ENCODE assay signal across 8 mouse cellular contexts in the genomic region with DNA sequence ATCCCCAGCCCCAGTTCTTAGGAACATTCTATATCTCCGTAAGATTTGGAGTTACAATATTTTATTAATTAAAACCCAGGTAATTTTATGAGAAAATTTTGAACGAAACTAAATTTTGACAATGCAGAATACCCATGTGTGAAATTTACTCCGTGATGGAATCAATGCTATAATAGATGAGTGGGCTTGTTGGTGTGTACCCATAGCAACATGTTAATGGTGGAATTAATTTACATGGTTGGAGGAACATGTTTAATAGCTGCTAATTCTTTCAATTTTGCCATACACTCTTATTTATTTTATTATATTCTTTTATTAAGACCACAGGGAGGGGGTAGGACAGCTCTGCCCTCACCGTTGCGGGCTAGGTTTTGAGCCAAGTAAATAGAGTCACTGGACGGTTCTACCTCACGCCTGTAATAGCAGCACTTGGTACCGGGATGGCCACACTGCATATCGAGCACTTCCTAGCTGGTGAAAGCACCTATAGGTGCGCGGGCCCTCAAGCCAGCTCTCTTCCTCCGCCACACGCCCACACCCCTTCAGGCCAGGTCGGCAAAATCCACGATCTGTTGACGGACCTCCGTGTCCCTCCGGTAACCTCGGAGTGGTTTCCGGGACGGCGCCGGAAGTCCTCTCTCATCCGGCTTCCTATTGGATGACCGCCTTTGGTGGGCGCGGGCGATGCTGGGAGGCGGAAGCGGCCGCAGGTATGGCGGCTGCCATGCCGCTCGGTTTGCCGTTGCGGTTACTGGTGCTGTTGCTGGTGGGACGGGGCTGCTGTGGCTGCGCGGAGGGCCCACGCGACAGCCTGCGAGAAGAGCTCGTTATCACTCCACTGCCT. TPM values are rescaled to one million over a fixed set of nuclear protein-coding genes. Genes with fewer than 3 reads are reported as not detected.
DNase-seq lines count a peak whose midpoint lies in the region; ATAC-seq lines count a peak whose summit lies in the region.

TSS of gene Pigt (plus strand) at position 674 of the 844 bp plus-strand sequence.

- H3K27me3 ChIP-seq in hindbrain, embryonic 14.5 days (ENCODE audit: control insufficient read depth, insufficient read depth, low read length), result no peaks in the 10 kb centered on the region

- H3K4me2 ChIP-seq in hindbrain, embryonic 14.5 days (replicated peaks), result peak within 1 kb of the TSS; percentile 97

- 4% methylated on average over 43 of the region's 43 CpGs for WGBS in hindbrain, embryonic 14.5 days

- peak within 1 kb of the TSS; percentile 83 for H3K4me3 ChIP-seq in hindbrain, embryonic 14.5 days (replicated peaks; ENCODE audit: low read length)

- peak within 1 kb of the TSS; percentile 82 for H3K27ac ChIP-seq in hindbrain, embryonic 14.5 days

- peak; percentile 85 for DNase-seq in T-cell, adult 2 months (ENCODE audit: low spot score)
- DNase-seq in cerebellum, postnatal 25 days, result peak; percentile 90 to 94
- peak; percentile 90 for DNase-seq in frontal cortex, postnatal 36 days (ENCODE audit: low spot score in 2 of 2)
- peak; percentile 88 for DNase-seq in hindbrain, embryonic 14.5 days (ENCODE audit: low spot score)
- peak; percentile 88 to 89 for DNase-seq in layer of hippocampus, postnatal 36 days
- DNase-seq in lung, postnatal 36 days, result peak; percentile 90
- DNase-seq in retina, embryonic 14.5 days (ENCODE audit: low spot score), result peak; percentile 88
- peak; percentile 85 for DNase-seq in thymus, postnatal 36 days

- peak within 1 kb of the TSS; percentile 75 for H3K9ac ChIP-seq in hindbrain, embryonic 14.5 days

- H3K9me3 ChIP-seq in hindbrain, embryonic 14.5 days (ENCODE audit: control insufficient read depth, low read length), result no peaks in the 10 kb centered on the region

- peaks cover 17% of the 10 kb centered on the region for H3K4me1 ChIP-seq in hindbrain, embryonic 14.5 days (replicated peaks; ENCODE audit: control insufficient read depth, insufficient read depth, low read length)

- ATAC-seq in hindbrain, embryonic 14.5 days (ENCODE audit: low FRiP score), result peak; percentile 91

- peaks cover 27% of the 10 kb centered on the region for H3K36me3 ChIP-seq in hindbrain, embryonic 14.5 days (replicated peaks; ENCODE audit: control insufficient read depth, insufficient read depth)

RNA-seq across cellular contexts. Expression of gene Pigt, which starts in this region (rescaled TPM):
- polyA plus RNA-seq in hindbrain, embryonic 14.5 days (2014; fragmentation: Nextera tagmentation; extraction: Ambion mirVana), result 109 and 110 TPM in 2 replicates
- total RNA-seq in layer of hippocampus, postnatal 36 days (2021), result 10 to 100 TPM; 76.6 to 84.5 TPM

Comparison
In these comparisons a context has a peak if more than half of its experiments do, and no peak if none do; other contexts are left out.
1. Peak in every context shown above with its lines: DNase-seq, ATAC-seq, H3K4me3 ChIP-seq and H3K27ac ChIP-seq.